Mouse (Mus musculus): ENCODE data around the gene Mdfic. TPM values are rescaled to one million over a fixed set of nuclear protein-coding genes. Genes with fewer than 3 reads are reported as not detected.

Mdfic gene
- polyA plus RNA-seq, 1 experiment from 2014 or later = 2.1 TPM

- WGBS (ENCODE audit: insufficient replicate concordance) = 54% methylated on average over 8 of the region's 8 CpGs
- Histone ChIP-seq H3K36me3 (replicated peaks; ENCODE audit: insufficient read depth, low read length) (0 out of 2 replicates have a peak, but pooled peaks cover 3% of the 10 kb centered on the region), H3K27ac (ENCODE audit: low read depth) (no peak overlapping the region), H3K9ac (replicated peaks) (no peak overlapping the region), H3K9me3 (ENCODE audit: low read length) (no peaks in the 10 kb centered on the region), H3K4me2 (ENCODE audit: low read depth, low read length) (no peak overlapping the region), H3K4me3 (ENCODE audit: low read depth, low read length) (no peak overlapping the region), H3K4me1 (ENCODE audit: insufficient read depth) (peaks cover 7% of the 10 kb centered on the region), H3K27me3 (ENCODE audit: insufficient read depth, low read length) (no peaks in the 10 kb centered on the region)
- ATAC-seq = no peak
- TF ChIP-seq EP300 (IDR thresholded peaks at IDR 0.05; ENCODE audit: low read depth) = no peak
- TF ChIP-seq CTCF (IDR thresholded peaks at IDR 0.05; ENCODE audit: low read depth) = no peak; the same call in 1 of the 2 replicates
- no peak for DNase-seq
These were observed 17.0 kb downstream of the Mdfic start for GRCm38 (mm10) chr6:15737312-15737911.

- no peak overlapping the region for H3K4me2 ChIP-seq (ENCODE audit: low read depth, low read length)
- peak; percentile 38; the same call in 1 of the 2 replicates for ATAC-seq
- H3K9ac ChIP-seq (replicated peaks) = no peak overlapping the region
- H3K36me3 ChIP-seq (replicated peaks; ENCODE audit: insufficient read depth, low read length) = 0 out of 2 replicates have a peak, but pooled peaks cover 3% of the 10 kb centered on the region
- 40% methylated on average over 5 of the region's 5 CpGs for WGBS (ENCODE audit: insufficient replicate concordance)
- H3K4me1 ChIP-seq (ENCODE audit: insufficient read depth) = peaks cover 7% of the 10 kb centered on the region
- TF ChIP-seq CTCF (IDR thresholded peaks at IDR 0.05; ENCODE audit: low read depth) = no peak
- no peak for TF ChIP-seq EP300 (IDR thresholded peaks at IDR 0.05; ENCODE audit: low read depth)
- no peak for DNase-seq
- no peaks in the 10 kb centered on the region for H3K27me3 ChIP-seq (ENCODE audit: insufficient read depth, low read length)
- H3K9me3 ChIP-seq (ENCODE audit: low read length) = no peaks in the 10 kb centered on the region
- no peak overlapping the region for H3K27ac ChIP-seq (ENCODE audit: low read depth)
- H3K4me3 ChIP-seq (ENCODE audit: low read depth, low read length) = no peak overlapping the region
These were observed 18.0 kb downstream of the Mdfic start for GRCm38 (mm10) chr6:15738331-15738943.

GRCm38 (mm10) chr6:15739132-15739531 lies 18.7 kb downstream of the Mdfic start:
- H3K27ac ChIP-seq (ENCODE audit: low read depth) = no peak overlapping the region
- no peaks in the 10 kb centered on the region for H3K9me3 ChIP-seq (ENCODE audit: low read length)
- 0 out of 2 replicates have a peak, but pooled peaks cover 3% of the 10 kb centered on the region for H3K36me3 ChIP-seq (replicated peaks; ENCODE audit: insufficient read depth, low read length)
- no peak overlapping the region for H3K4me2 ChIP-seq (ENCODE audit: low read depth, low read length)
- H3K4me3 ChIP-seq (ENCODE audit: low read depth, low read length) = no peak overlapping the region
- no peak for DNase-seq
- TF ChIP-seq CTCF (IDR thresholded peaks at IDR 0.05; ENCODE audit: low read depth) (no peak), EP300 (IDR thresholded peaks at IDR 0.05; ENCODE audit: low read depth) (no peak)
- WGBS (ENCODE audit: insufficient replicate concordance) = 40% methylated on average over 3 of the region's 3 CpGs
- no peak for ATAC-seq
- H3K9ac ChIP-seq (replicated peaks) = no peak overlapping the region
- no peaks in the 10 kb centered on the region for H3K27me3 ChIP-seq (ENCODE audit: insufficient read depth, low read length)
- H3K4me1 ChIP-seq (ENCODE audit: insufficient read depth) = peaks cover 7% of the 10 kb centered on the region

GRCm38 (mm10) chr6:15742591-15743149 lies 22.2 kb downstream of the Mdfic start:
- WGBS (ENCODE audit: insufficient replicate concordance) = 80% methylated on average over 6 of the region's 6 CpGs
- H3K9me3 ChIP-seq (ENCODE audit: low read length) = no peaks in the 10 kb centered on the region
- ATAC-seq (no peak), DNase-seq (no peak)
- no peaks in the 10 kb centered on the region for H3K27me3 ChIP-seq (ENCODE audit: insufficient read depth, low read length)
- H3K4me1 ChIP-seq (ENCODE audit: insufficient read depth) = peaks cover 7% of the 10 kb centered on the region
- TF ChIP-seq CTCF (IDR thresholded peaks at IDR 0.05; ENCODE audit: low read depth) = no peak
- TF ChIP-seq EP300 (IDR thresholded peaks at IDR 0.05; ENCODE audit: low read depth) = no peak
- no peak overlapping the region for H3K9ac ChIP-seq (replicated peaks)
- no peak overlapping the region for H3K27ac ChIP-seq (ENCODE audit: low read depth)
- H3K36me3 ChIP-seq (replicated peaks; ENCODE audit: insufficient read depth, low read length) = 0 out of 2 replicates have a peak, but pooled peaks cover 3% of the 10 kb centered on the region
- H3K4me3 ChIP-seq (ENCODE audit: low read depth, low read length) = no peak overlapping the region
- H3K4me2 ChIP-seq (ENCODE audit: low read depth, low read length) = no peak overlapping the region

- TF ChIP-seq EP300 (IDR thresholded peaks at IDR 0.05; ENCODE audit: low read depth) = no peak
- TF ChIP-seq CTCF (IDR thresholded peaks at IDR 0.05; ENCODE audit: low read depth) = no peak
- Histone ChIP-seq H3K4me3 (ENCODE audit: low read depth, low read length) (no peak overlapping the region), H3K9ac (replicated peaks) (no peak overlapping the region), H3K27ac (ENCODE audit: low read depth) (peak overlapping the region; percentile 4; the same call in 1 of the 2 replicates), H3K4me1 (ENCODE audit: insufficient read depth) (peaks cover 4% of the 10 kb centered on the region), H3K27me3 (ENCODE audit: insufficient read depth, low read length) (no peaks in the 10 kb centered on the region), H3K9me3 (ENCODE audit: low read length) (no peaks in the 10 kb centered on the region), H3K36me3 (replicated peaks; ENCODE audit: insufficient read depth, low read length) (0 out of 2 replicates have a peak, but pooled peaks cover 3% of the 10 kb centered on the region), H3K4me2 (ENCODE audit: low read depth, low read length) (no peak overlapping the region)
- WGBS (ENCODE audit: insufficient replicate concordance) = 53% methylated on average over 8 of the region's 8 CpGs
- 0 out of 2 replicates have a peak, but pooled peaks have one; percentile 19 for ATAC-seq
- no peak for DNase-seq
These were observed 22.9 kb downstream of the Mdfic start for GRCm38 (mm10) chr6:15743291-15743792.

- no peak for DNase-seq
- 63% methylated on average over 6 of the region's 6 CpGs for WGBS (ENCODE audit: insufficient replicate concordance)
These were observed 23.3 kb downstream of the Mdfic start for GRCm38 (mm10) chr6:15743793-15744192.

More at GRCm38 (mm10) chr6:15743793-15744192, 23.3 kb downstream of the Mdfic start:
- Histone ChIP-seq H3K9me3 (ENCODE audit: low read length) (no peaks in the 10 kb centered on the region), H3K27me3 (ENCODE audit: insufficient read depth, low read length) (no peaks in the 10 kb centered on the region), H3K4me1 (ENCODE audit: insufficient read depth) (no peaks in the 10 kb centered on the region), H3K4me2 (ENCODE audit: low read depth, low read length) (no peak overlapping the region), H3K27ac (ENCODE audit: low read depth) (no peak overlapping the region), H3K9ac (replicated peaks) (no peak overlapping the region), H3K4me3 (ENCODE audit: low read depth, low read length) (no peak overlapping the region), H3K36me3 (replicated peaks; ENCODE audit: insufficient read depth, low read length) (0 out of 2 replicates have a peak, but pooled peaks cover 3% of the 10 kb centered on the region)
- TF ChIP-seq CTCF (IDR thresholded peaks at IDR 0.05; ENCODE audit: low read depth) (no peak), EP300 (IDR thresholded peaks at IDR 0.05; ENCODE audit: low read depth) (no peak)
- ATAC-seq = no peak
